Mouse (Mus musculus): ENCODE data around the gene Kdm5a.

The Kdm5a gene

GRCm38 (mm10) chr6:120438161-120438560, 74.2 kb downstream of the Kdm5a start:
- DNase-seq (ENCODE audit: low read depth, low spot score), result no peak

GRCm38 (mm10) chr6:120442171-120442749, 78.3 kb downstream of the Kdm5a start:
- no peak for DNase-seq (ENCODE audit: low read depth, low spot score)

GRCm38 (mm10) chr6:120443363-120444355, 79.7 kb downstream of the Kdm5a start:
- no peak for DNase-seq (ENCODE audit: low read depth, low spot score)

GRCm38 (mm10) chr6:120450208-120450607, 86.3 kb downstream of the Kdm5a start:
- DNase-seq (ENCODE audit: low read depth, low spot score), result no peak

- DNase-seq (ENCODE audit: low read depth, low spot score), result no peak
Observed at GRCm38 (mm10) chr6:120452384-120453102, 88.6 kb downstream of the Kdm5a start.

GRCm38 (mm10) chr6:120453103-120453445, 89.2 kb downstream of the Kdm5a start:
- peak; percentile 64 for DNase-seq (ENCODE audit: low read depth, low spot score)

GRCm38 (mm10) chr6:120453556-120453955, 89.6 kb downstream of the Kdm5a start:
- no peak for DNase-seq (ENCODE audit: low read depth, low spot score)

GRCm38 (mm10) chr6:120454627-120455077, 90.7 kb downstream of the Kdm5a start:
- peak; percentile 56 for DNase-seq (ENCODE audit: low read depth, low spot score)

GRCm38 (mm10) chr6:120457074-120457473, 93.2 kb downstream of the Kdm5a start:
- peak; percentile 48 for DNase-seq (ENCODE audit: low read depth, low spot score)

GRCm38 (mm10) chr6:120457751-120458150, 93.8 kb downstream of the Kdm5a start:
- DNase-seq (ENCODE audit: low read depth, low spot score), result no peak

GRCm38 (mm10) chr6:120461217-120461616, 97.3 kb downstream of the Kdm5a start:
- no peak for DNase-seq (ENCODE audit: low read depth, low spot score)

GRCm38 (mm10) chr6:120462251-120462650, 98.3 kb downstream of the Kdm5a start:
- no peak for DNase-seq (ENCODE audit: low read depth, low spot score)

- peak; percentile 89 for DNase-seq (ENCODE audit: low read depth, low spot score)
Observed at GRCm38 (mm10) chr6:120463086-120463871, 99.4 kb downstream of the Kdm5a start, which contains the start of gene Il17ra. Gene Il17ra (plus strand): TSS chr6:120463247.

- DNase-seq (ENCODE audit: low read depth, low spot score), result peak; percentile 78
Observed at GRCm38 (mm10) chr6:120463884-120464283, 100.0 kb downstream of the Kdm5a start.

GRCm38 (mm10) chr6:120464406-120464939, 100.5 kb downstream of the Kdm5a start:
- no peak for DNase-seq (ENCODE audit: low read depth, low spot score)

- no peak for DNase-seq (ENCODE audit: low read depth, low spot score)
Observed at GRCm38 (mm10) chr6:120465393-120465792, 101.5 kb downstream of the Kdm5a start.

GRCm38 (mm10) chr6:120466609-120467329, 102.8 kb downstream of the Kdm5a start:
- peak; percentile 89 for DNase-seq (ENCODE audit: low read depth, low spot score)

- DNase-seq (ENCODE audit: low read depth, low spot score), result no peak
Observed at GRCm38 (mm10) chr6:120468259-120468658, 104.3 kb downstream of the Kdm5a start.

- DNase-seq (ENCODE audit: low read depth, low spot score), result no peak
Observed at GRCm38 (mm10) chr6:120469268-120469667, 105.3 kb downstream of the Kdm5a start.

- DNase-seq (ENCODE audit: low read depth, low spot score), result no peak
Observed at GRCm38 (mm10) chr6:120469770-120470169, 105.8 kb downstream of the Kdm5a start.

Data from CD4-positive helper T cell, adult 2 months (primary cell).